Mouse (Mus musculus): Measurements from ENCODE around the gene Itpripl2. TPM values are rescaled to one million over a fixed set of nuclear protein-coding genes. Genes with fewer than 3 reads are reported as not detected.

Gene Itpripl2
- polyA plus RNA-seq, 1 experiment from 2014 or later = 6.2 TPM

- Histone ChIP-seq H3K4me1 (peaks cover 13% of the 10 kb centered on the region; the same call in 1 of the 2 replicates), H3K27ac (no peak overlapping the region), H3K9me3 (no peaks in the 10 kb centered on the region), H3K4me3 (replicated peaks) (no peak overlapping the region), H3K27me3 (replicated peaks) (no peaks in the 10 kb centered on the region), H3K9ac (no peak overlapping the region), H3K4me2 (no peak overlapping the region), H3K36me3 (no peaks in the 10 kb centered on the region)
- 37% methylated on average over 16 of the region's 16 CpGs for WGBS
- no peak for ATAC-seq (ENCODE audit: insufficient read depth, low FRiP score, low read depth)
Observed at GRCm38 (mm10) chr7:118461400-118462136, 30.2 kb downstream of the Itpripl2 start.

- WGBS = 62% methylated on average over 4 of the region's 4 CpGs
- H3K9ac ChIP-seq = no peak overlapping the region
Observed at GRCm38 (mm10) chr7:118453722-118454121, 38.1 kb downstream of the Itpripl2 start.

GRCm38 (mm10) chr7:118452940-118453339, 38.8 kb downstream of the Itpripl2 start:
- peaks cover 5% of the 10 kb centered on the region; the same call in 1 of the 2 replicates for H3K4me1 ChIP-seq
- H3K4me2 ChIP-seq = no peak overlapping the region
- H3K9me3 ChIP-seq = no peaks in the 10 kb centered on the region
- no peaks in the 10 kb centered on the region for H3K36me3 ChIP-seq
- H3K27me3 ChIP-seq (replicated peaks) = no peaks in the 10 kb centered on the region
- H3K4me3 ChIP-seq (replicated peaks) = no peak overlapping the region
- no peak for ATAC-seq (ENCODE audit: insufficient read depth, low FRiP score, low read depth)
- H3K27ac ChIP-seq = no peak overlapping the region
- H3K9ac ChIP-seq = no peak overlapping the region
- 20% methylated on average over 2 of the region's 2 CpGs for WGBS

More at GRCm38 (mm10) chr7:118453722-118454121, 38.1 kb downstream of the Itpripl2 start:
- Histone ChIP-seq H3K4me2 (no peak overlapping the region), H3K36me3 (no peaks in the 10 kb centered on the region), H3K27me3 (replicated peaks) (no peaks in the 10 kb centered on the region), H3K4me1 (no peaks in the 10 kb centered on the region), H3K9me3 (no peaks in the 10 kb centered on the region), H3K27ac (no peak overlapping the region), H3K4me3 (replicated peaks) (no peak overlapping the region)
- no peak for ATAC-seq (ENCODE audit: insufficient read depth, low FRiP score, low read depth)

GRCm38 (mm10) chr7:118448134-118448967, 43.4 kb downstream of the Itpripl2 start, which contains the start of gene Syt17:
Syt17 (minus strand) TSS chr7:118448222.
- H3K9ac ChIP-seq = peak within 1 kb of the TSS; percentile 17; the same call in 1 of the 2 replicates
- H3K4me1 ChIP-seq = peaks cover 16% of the 10 kb centered on the region
- no peaks in the 10 kb centered on the region for H3K9me3 ChIP-seq
- H3K27me3 ChIP-seq (replicated peaks) = peaks cover 5% of the 10 kb centered on the region; the same call in 1 of the 2 replicates
- under 1% methylated on average over 55 of the region's 58 CpGs for WGBS
- peak; percentile 62; the same call in 1 of the 2 replicates for ATAC-seq (ENCODE audit: insufficient read depth, low FRiP score, low read depth)
- H3K27ac ChIP-seq = no peak within 1 kb of the TSS
- no peaks in the 10 kb centered on the region for H3K36me3 ChIP-seq
- peak within 1 kb of the TSS; percentile 64 for H3K4me3 ChIP-seq (replicated peaks)
- peak within 1 kb of the TSS; percentile 96 for H3K4me2 ChIP-seq

- peak; percentile 23; the same call in 1 of the 2 replicates for ATAC-seq (ENCODE audit: insufficient read depth, low FRiP score, low read depth)
- Histone ChIP-seq H3K4me1 (peaks cover 16% of the 10 kb centered on the region), H3K4me2 (peak overlapping the region; percentile 96), H3K27me3 (replicated peaks) (peaks cover 5% of the 10 kb centered on the region; the same call in 1 of the 2 replicates), H3K27ac (no peak overlapping the region), H3K36me3 (no peaks in the 10 kb centered on the region), H3K4me3 (replicated peaks) (peak overlapping the region; percentile 64), H3K9ac (peak overlapping the region; percentile 17; the same call in 1 of the 2 replicates), H3K9me3 (no peaks in the 10 kb centered on the region)
- WGBS = under 1% methylated on average over 65 of the region's 65 CpGs
Observed at GRCm38 (mm10) chr7:118447291-118448133, 44.3 kb downstream of the Itpripl2 start.

DNA sequence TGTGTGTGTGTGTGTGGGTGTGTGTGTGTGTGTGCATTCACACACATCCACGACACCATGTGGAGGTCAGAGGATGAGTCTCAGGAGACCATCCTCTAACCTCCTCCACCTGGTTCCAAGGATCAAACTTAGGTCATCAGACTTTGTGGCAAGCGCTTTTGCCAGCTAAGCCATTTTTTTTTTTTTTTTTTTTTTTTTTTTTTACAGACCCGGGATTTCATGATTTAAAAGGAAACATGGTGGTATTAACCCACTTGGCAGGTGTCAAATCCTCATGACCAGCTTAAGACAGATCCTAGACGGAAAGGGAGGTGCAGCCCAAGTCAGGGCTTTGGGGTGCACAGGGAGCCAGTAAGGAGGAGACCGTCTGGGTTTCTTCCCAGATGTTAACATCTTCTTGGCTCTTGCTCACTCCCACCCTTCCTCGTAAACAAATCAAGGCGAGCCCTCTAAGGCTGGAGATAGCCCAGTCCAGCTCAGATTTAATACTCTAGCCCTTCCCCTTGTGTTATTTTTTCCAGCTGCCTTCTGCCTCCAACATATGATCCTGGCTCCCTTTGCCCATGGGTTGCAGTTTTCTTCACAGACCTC, 47.8 kb downstream of the Itpripl2 start:
- Histone ChIP-seq H3K4me3 (replicated peaks) (no peak overlapping the region), H3K4me2 (no peak overlapping the region), H3K4me1 (peaks cover 16% of the 10 kb centered on the region), H3K9ac (no peak overlapping the region), H3K27me3 (replicated peaks) (peaks cover 5% of the 10 kb centered on the region; the same call in 1 of the 2 replicates), H3K9me3 (no peaks in the 10 kb centered on the region), H3K27ac (no peak overlapping the region), H3K36me3 (no peaks in the 10 kb centered on the region)
- WGBS = 43% methylated on average over 7 of the region's 7 CpGs
- ATAC-seq (ENCODE audit: insufficient read depth, low FRiP score, low read depth) = no peak

DNA sequence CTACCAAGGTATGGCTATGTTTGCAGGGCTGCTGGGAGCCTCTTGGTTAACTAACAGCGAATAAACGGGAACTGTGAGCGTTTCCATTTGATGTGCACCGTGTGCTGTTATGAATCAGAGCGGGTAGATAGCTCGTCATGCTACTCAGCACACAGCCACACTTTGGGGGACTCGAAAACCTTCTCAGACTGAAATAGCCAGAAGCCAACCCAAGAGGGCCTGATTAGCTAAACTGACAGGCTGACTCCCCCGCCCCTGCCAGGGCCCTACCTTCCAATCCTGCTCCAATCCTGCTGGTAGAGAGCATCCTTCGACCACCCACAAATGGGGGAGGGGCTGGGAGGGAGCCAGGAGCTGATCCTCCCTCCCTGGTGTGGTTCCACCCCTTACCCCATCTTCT, 48.4 kb downstream of the Itpripl2 start:
- no peak for ATAC-seq (ENCODE audit: insufficient read depth, low FRiP score, low read depth)
- 9% methylated on average over 9 of the region's 9 CpGs for WGBS
- Histone ChIP-seq H3K36me3 (no peaks in the 10 kb centered on the region), H3K9me3 (no peaks in the 10 kb centered on the region), H3K4me3 (replicated peaks) (no peak overlapping the region; the same call in 1 of the 2 replicates), H3K27me3 (replicated peaks) (peaks cover 5% of the 10 kb centered on the region; the same call in 1 of the 2 replicates), H3K4me1 (peaks cover 16% of the 10 kb centered on the region), H3K27ac (no peak overlapping the region), H3K9ac (no peak overlapping the region), H3K4me2 (no peak overlapping the region)

GRCm38 (mm10) chr7:118441535-118441934, 50.2 kb downstream of the Itpripl2 start:
- Histone ChIP-seq H3K4me2 (no peak overlapping the region), H3K36me3 (no peaks in the 10 kb centered on the region), H3K4me1 (no peaks in the 10 kb centered on the region), H3K27ac (no peak overlapping the region), H3K9me3 (no peaks in the 10 kb centered on the region), H3K4me3 (replicated peaks) (no peak overlapping the region), H3K27me3 (replicated peaks) (no peaks in the 10 kb centered on the region), H3K9ac (no peak overlapping the region)
- ATAC-seq (ENCODE audit: insufficient read depth, low FRiP score, low read depth) = no peak
- WGBS = 81% methylated on average over 6 of the region's 6 CpGs

GRCm38 (mm10) chr7:118437101-118437802, 54.5 kb downstream of the Itpripl2 start:
- Histone ChIP-seq H3K4me3 (replicated peaks) (no peak overlapping the region), H3K4me2 (no peak overlapping the region), H3K4me1 (no peaks in the 10 kb centered on the region), H3K27me3 (replicated peaks) (no peaks in the 10 kb centered on the region), H3K9ac (no peak overlapping the region), H3K36me3 (no peaks in the 10 kb centered on the region), H3K27ac (no peak overlapping the region), H3K9me3 (no peaks in the 10 kb centered on the region)
- no peak for ATAC-seq (ENCODE audit: insufficient read depth, low FRiP score, low read depth)
- 52% methylated on average over 7 of the region's 7 CpGs for WGBS

Data from stomach, embryonic 15.5 days (tissue).